Mouse (Mus musculus) liver, postnatal 0 days (tissue): ENCODE measurements at regions not wholly inside any gene's neighbourhood (a gene's known extent, or its start where the extent isn't known, plus 50 kb on each side); places are given as distances from the start of the nearest gene placed in this dataset.

Experiments used
- ATAC-seq: fragments of 200-750 bp; cut with Nextera tagmentation; 2 replicates; pipeline ENCODE4 v1.8.0; 2017; ENCODE audit warnings: mild to moderate bottlenecking, moderate library complexity
- DNase-seq: peaks from one replicate; pipeline ENCODE4 v3.0.0-alpha.2; 2016
- H3K27ac ChIP-seq: fragments of 300-500 bp; sonication (generic); 2 replicates; pipeline ENCODE4 v1.5.1; 2014; ENCODE audit warnings: antibody characterized with exemption, moderate library complexity, mild to moderate bottlenecking, low read depth
- H3K27me3 ChIP-seq: fragments of 300-500 bp; sonication (generic); 2 replicates; pipeline ENCODE4 v1.6.1; 2014; ENCODE audit warnings: low read length, control low read depth, mixed read lengths; ENCODE audit not compliant: insufficient read depth
- H3K36me3 ChIP-seq: fragments of 300-500 bp; sonication (generic); replicated peaks from 2 replicates; pipeline ENCODE4 v1.6.1; 2014; ENCODE audit warnings: mild to moderate bottlenecking, control low read depth, low read length, moderate library complexity, mixed read lengths; ENCODE audit not compliant: insufficient read depth
- H3K4me1 ChIP-seq: fragments of 300-500 bp; sonication (generic); 2 replicates; pipeline ENCODE4 v1.6.1; 2014; ENCODE audit warnings: antibody characterized with exemption, mild to moderate bottlenecking, control low read depth; ENCODE audit not compliant: insufficient read depth
- H3K4me2 ChIP-seq: fragments of 300-500 bp; sonication (generic); 2 replicates; pipeline ENCODE4 v1.6.1; 2014; ENCODE audit warnings: low read depth, mild to moderate bottlenecking, low read length, moderate library complexity, mixed read lengths
- H3K4me3 ChIP-seq: fragments of 300-500 bp; sonication (generic); 2 replicates; pipeline ENCODE4 v1.5.1; 2014; ENCODE audit warnings: low read depth, low read length
- H3K9ac ChIP-seq: fragments of 300-500 bp; sonication (generic); replicated peaks from 2 replicates; pipeline ENCODE4 v1.6.1; 2014; ENCODE audit warnings: mild to moderate bottlenecking, moderate library complexity
- H3K9me3 ChIP-seq: fragments of 300-500 bp; sonication (generic); 2 replicates; pipeline ENCODE4 v1.6.1; 2016; ENCODE audit warnings: mild to moderate bottlenecking, control low read depth, low read length, mixed read lengths
- CTCF ChIP-seq: sonication (generic); IDR thresholded peaks from 2 replicates; pipeline ENCODE4 v1.5.1; 2016; ENCODE audit warnings: antibody characterized with exemption, low read depth
- EP300 ChIP-seq: IDR thresholded peaks from 2 replicates; pipeline ENCODE4 v1.6.1; 2016; ENCODE audit warnings: antibody characterized with exemption, low read depth, mild to moderate bottlenecking
- whole genome bisulfite sequencing: fragments of 180-500 bp; shearing (Covaris S2); extraction: QIAGEN DNeasy Blood & Tissue Kit; methylation state at CpG from one replicate; pipeline ENCODE4 v1.1.7; 2014; ENCODE audit not compliant: insufficient replicate concordance; 5-methylcytosine and 5-hydroxymethylcytosine counted together

- no peaks in the 10 kb centered on the region for H3K27me3 ChIP-seq
- H3K4me2 ChIP-seq: no peak overlapping the region
- no peaks in the 10 kb centered on the region for H3K9me3 ChIP-seq
- H3K9ac ChIP-seq: no peak overlapping the region
- no peaks in the 10 kb centered on the region for H3K36me3 ChIP-seq
- TF ChIP-seq CTCF (no peak), EP300 (no peak)
- DNase-seq (no peak), ATAC-seq (no peak)
- H3K27ac ChIP-seq: no peak overlapping the region
- no peak overlapping the region for H3K4me3 ChIP-seq
- H3K4me1 ChIP-seq: no peaks in the 10 kb centered on the region
- 71% methylated on average over 7 of the region's 7 CpGs for WGBS
Measured at GRCm38 (mm10) chr7:129853596-129853995, 261.9 kb downstream of the Wdr11 start.

GRCm38 (mm10) chr7:129854942-129855341, 263.3 kb downstream of the Wdr11 start:
- Histone ChIP-seq H3K4me1 (no peaks in the 10 kb centered on the region), H3K4me2 (no peak overlapping the region), H3K27ac (no peak overlapping the region), H3K9me3 (no peaks in the 10 kb centered on the region), H3K9ac (no peak overlapping the region), H3K36me3 (no peaks in the 10 kb centered on the region), H3K27me3 (no peaks in the 10 kb centered on the region), H3K4me3 (no peak overlapping the region)
- DNase-seq (no peak), ATAC-seq (no peak)
- 78% methylated on average over 2 of the region's 2 CpGs for WGBS
- TF ChIP-seq EP300 (no peak), CTCF (no peak)

GRCm38 (mm10) chr7:129862966-129863365, 271.3 kb downstream of the Wdr11 start:
- no peak overlapping the region for H3K4me3 ChIP-seq
- no peak overlapping the region for H3K9ac ChIP-seq
- H3K9me3 ChIP-seq: no peaks in the 10 kb centered on the region
- no peak overlapping the region for H3K4me2 ChIP-seq
- no peaks in the 10 kb centered on the region for H3K36me3 ChIP-seq
- 30% methylated on average over 1 of the region's 1 CpGs for WGBS
- no peak overlapping the region for H3K27ac ChIP-seq
- DNase-seq (no peak), ATAC-seq (no peak)
- no peaks in the 10 kb centered on the region for H3K27me3 ChIP-seq
- no peaks in the 10 kb centered on the region for H3K4me1 ChIP-seq
- TF ChIP-seq EP300: no peak
- no peak for TF ChIP-seq CTCF

GRCm38 (mm10) chr7:129865536-129865935, 273.9 kb downstream of the Wdr11 start:
- no peaks in the 10 kb centered on the region for H3K36me3 ChIP-seq
- DNase-seq: no peak
- H3K9me3 ChIP-seq: no peaks in the 10 kb centered on the region
- no peaks in the 10 kb centered on the region for H3K4me1 ChIP-seq
- ATAC-seq: no peak
- H3K27me3 ChIP-seq: no peaks in the 10 kb centered on the region
- H3K9ac ChIP-seq: no peak overlapping the region
- H3K4me3 ChIP-seq: no peak overlapping the region
- 67% methylated on average over 3 of the region's 3 CpGs for whole genome bisulfite sequencing
- H3K4me2 ChIP-seq: no peak overlapping the region
- TF ChIP-seq EP300: no peak
- TF ChIP-seq CTCF: no peak
- no peak overlapping the region for H3K27ac ChIP-seq

GRCm38 (mm10) chr7:129872208-129872790, 280.6 kb downstream of the Wdr11 start:
- 81% methylated on average over 11 of the region's 11 CpGs for WGBS
- no peak for ATAC-seq
- H3K9me3 ChIP-seq: no peaks in the 10 kb centered on the region
- H3K4me2 ChIP-seq: no peak overlapping the region
- no peak overlapping the region for H3K27ac ChIP-seq
- TF ChIP-seq EP300 (no peak), CTCF (no peak)
- no peak overlapping the region for H3K9ac ChIP-seq
- no peak overlapping the region for H3K4me3 ChIP-seq
- 0 out of 2 replicates have a peak, but pooled peaks cover 5% of the 10 kb centered on the region for H3K4me1 ChIP-seq
- DNase-seq: no peak
- no peaks in the 10 kb centered on the region for H3K27me3 ChIP-seq
- no peaks in the 10 kb centered on the region for H3K36me3 ChIP-seq

GRCm38 (mm10) chr7:129876202-129876851, 284.7 kb downstream of the Wdr11 start:
- DNase-seq: peak; percentile 33
- TF ChIP-seq CTCF (no peak), EP300 (no peak)

More at GRCm38 (mm10) chr7:129876202-129876851, 284.7 kb downstream of the Wdr11 start:
- H3K4me1 ChIP-seq: 0 out of 2 replicates have a peak, but pooled peaks cover 5% of the 10 kb centered on the region
- peak; percentile 95 for ATAC-seq
- no peaks in the 10 kb centered on the region for H3K27me3 ChIP-seq
- peak overlapping the region; percentile 46 for H3K27ac ChIP-seq
- no peak overlapping the region for H3K9ac ChIP-seq
- H3K9me3 ChIP-seq: no peaks in the 10 kb centered on the region
- H3K4me2 ChIP-seq: no peak overlapping the region
- no peaks in the 10 kb centered on the region for H3K36me3 ChIP-seq
- no peak overlapping the region for H3K4me3 ChIP-seq
- 74% methylated on average over 7 of the region's 7 CpGs for WGBS
